ENCODE assay signal across 9 mouse cellular contexts in genomic region chr3:70003955-70004354, GRCm38 (mm10). TPM values are rescaled to one million over a fixed set of nuclear protein-coding genes. Genes with fewer than 3 reads are reported as not detected.
A peak's percentile ranks its signal among the peaks of the same experiment; 100 is the strongest.
DNase-seq lines count a peak whose midpoint lies in the region; ATAC-seq and TF ChIP-seq lines count a peak whose summit lies in the region.
"Had no signal": no experiment of that assay in that cellular context is flagged by ENCODE, and none has a peak within 500 bp of the region (broad histone marks: within the 10 kb centered on the region; RNA-seq: fewer than 3 reads in every experiment).

No protein-coding gene starts in this region.

- H3K4me2 ChIP-seq in intestine, postnatal 0 days (replicated peaks; ENCODE audit: low read depth) = no peak overlapping the region

- ATAC-seq in intestine, postnatal 0 days = no peak

- H3K27ac ChIP-seq in intestine, postnatal 0 days (ENCODE audit: low read depth, low read length) = no peak overlapping the region

- DNase-seq in adrenal gland, postnatal 14 days = peak; percentile 12
- no peak for DNase-seq in adrenal gland, adult 2 months
- DNase-seq in right cerebral cortex, adult 2 months (ENCODE audit: low spot score in 2 of 2) = peak; percentile 22 to 31
- no peak for DNase-seq in right cerebral cortex, postnatal 36 days (ENCODE audit: low spot score in 2 of 2)
- DNase-seq in retina, postnatal 1 day = peak; percentile 58
- DNase-seq in lung, postnatal 10 days = no peak
- DNase-seq in c-Kit-positive CD71-positive TER-119-positive erythroid progenitor cells, embryonic 14.5 days (ENCODE audit: low spot score) = no peak

- H3K36me3 ChIP-seq in intestine, postnatal 0 days (ENCODE audit: control insufficient read depth, insufficient read depth) = no peaks in the 10 kb centered on the region

- WGBS in intestine, postnatal 0 days = 41% methylated on average over 7 of the region's 7 CpGs

- no peaks in the 10 kb centered on the region for H3K27me3 ChIP-seq in intestine, postnatal 0 days (replicated peaks; ENCODE audit: control insufficient read depth, insufficient read depth, low read length)

- no peak overlapping the region for H3K9ac ChIP-seq in intestine, postnatal 0 days (ENCODE audit: low read depth, low read length)

- no peaks in the 10 kb centered on the region for H3K9me3 ChIP-seq in intestine, postnatal 0 days (ENCODE audit: control insufficient read depth)

- H3K4me3 ChIP-seq in intestine, postnatal 0 days (ENCODE audit: low read depth, low read length) = no peak overlapping the region

- TF ChIP-seq CTCF in intestine, postnatal 0 days (IDR thresholded peaks at IDR 0.05; ENCODE audit: low read depth) = peak; percentile 47

- H3K4me1 ChIP-seq in intestine, postnatal 0 days (replicated peaks; ENCODE audit: control insufficient read depth, insufficient read depth, low read length) = no peaks in the 10 kb centered on the region

RNA-seq across cellular contexts. Expression of gene Otol1, which starts 3.5 kb away (rescaled TPM):
- total RNA-seq in adrenal gland, postnatal 14 days (2021) = not detected in 2 replicates
- total RNA-seq in adrenal gland, adult 2 months (2021) = not detected
- not detected in 2 replicates for polyA plus RNA-seq in adrenal gland, adult 2 months (2012; rRNA removed)
- not detected in 2 replicates for polyA plus RNA-seq in intestine, postnatal 0 days (2015; fragmentation: Nextera tagmentation; extraction: Ambion mirVana)
- polyA plus RNA-seq: C2C12 had no signal

Comparison
In these comparisons a context has a peak if more than half of its experiments do, and no peak if none do; other contexts are left out.
1. DNase-seq: peak in adrenal gland, postnatal 14 days (single experiment), right cerebral cortex, adult 2 months (2 of 2) and retina, postnatal 1 day (single experiment); none in adrenal gland, adult 2 months (single experiment), right cerebral cortex, postnatal 36 days (0 of 2), lung, postnatal 10 days (single experiment) and c-Kit-positive CD71-positive TER-119-positive erythroid progenitor cells, embryonic 14.5 days (single experiment).